Mouse (Mus musculus): ENCODE measurements around the gene Ifna2. TPM values are rescaled to one million over a fixed set of nuclear protein-coding genes. Genes with fewer than 3 reads are reported as not detected.
A peak's percentile ranks its signal among the peaks of the same experiment; 100 is the strongest.

Ifna2 gene
- polyA plus RNA-seq, 2 experiments from 2014 or later: not detected

GRCm38 (mm10) chr4:88644359-88644758, 39.4 kb downstream of the Ifna2 start, which contains the start of gene Ifna13:
Gene Ifna13 (minus strand): TSS chr4:88644459.
- ATAC-seq: no peak

GRCm38 (mm10) chr4:88642526-88642925, 41.2 kb downstream of the Ifna2 start:
- ATAC-seq: no peak

- ATAC-seq: peak; percentile 95
Observed at GRCm38 (mm10) chr4:88641077-88641831, 42.5 kb downstream of the Ifna2 start.

GRCm38 (mm10) chr4:88640704-88641076, 43.0 kb downstream of the Ifna2 start:
- peak; percentile 47 for ATAC-seq

- no peak for ATAC-seq
Observed at GRCm38 (mm10) chr4:88634311-88634710, 49.4 kb downstream of the Ifna2 start, which contains the start of gene C87499. Gene C87499 (minus strand): TSS chr4:88634411.

Other genes with a start within 250 kb of the Ifna2 start
- gene Hacd4, start 245.0 kb downstream of the Ifna2 start, polyA plus RNA-seq (2017; shearing (Covaris generic)): under 1 TPM; 0.13 to 0.42 TPM
- gene Ifnb1, start 161.1 kb downstream of the Ifna2 start, polyA plus RNA-seq (2017; shearing (Covaris generic)): not detected
- not detected for gene Ifna15, start 125.7 kb downstream of the Ifna2 start, polyA plus RNA-seq (2017; shearing (Covaris generic))
- gene Ifna14, start 112.1 kb downstream of the Ifna2 start, polyA plus RNA-seq (2017; shearing (Covaris generic)): not detected
- gene Ifna9, start 91.5 kb downstream of the Ifna2 start, polyA plus RNA-seq (2017; shearing (Covaris generic)): not detected
- not detected for gene Ifna12, start 80.5 kb downstream of the Ifna2 start, polyA plus RNA-seq (2017; shearing (Covaris generic))
- not detected for gene C87499, start 49.5 kb downstream of the Ifna2 start, polyA plus RNA-seq (2017; shearing (Covaris generic))
- gene Ifna13, start 39.5 kb downstream of the Ifna2 start, polyA plus RNA-seq (2017; shearing (Covaris generic)): not detected
- not detected for gene Ifna16, start 7.0 kb downstream of the Ifna2 start, polyA plus RNA-seq (2017; shearing (Covaris generic))
- not detected for gene Ifnab, start 7.4 kb upstream of the Ifna2 start, polyA plus RNA-seq (2017; shearing (Covaris generic))
- gene Gm26566, start 37.9 kb upstream of the Ifna2 start, polyA plus RNA-seq (2017; shearing (Covaris generic)): not detected
- gene Klhl9, start 38.6 kb upstream of the Ifna2 start, polyA plus RNA-seq (2017; shearing (Covaris generic)): 10 to 100 TPM; 31.9 to 33.2 TPM
- not detected for gene Gm13271, start 71.0 kb upstream of the Ifna2 start, polyA plus RNA-seq (2017; shearing (Covaris generic))
- gene Gm13283, start 76.2 kb upstream of the Ifna2 start, polyA plus RNA-seq (2017; shearing (Covaris generic)): under 1 TPM in 1 of 2 experiments, not detected in 1; 0.37 TPM
- not detected for gene Gm13290, start 89.9 kb upstream of the Ifna2 start, polyA plus RNA-seq (2017; shearing (Covaris generic))
- not detected for gene Gm13289, start 93.0 kb upstream of the Ifna2 start, polyA plus RNA-seq (2017; shearing (Covaris generic))
- not detected for gene Gm13272, start 95.9 kb upstream of the Ifna2 start, polyA plus RNA-seq (2017; shearing (Covaris generic))
- gene Ifnz, start 98.2 kb upstream of the Ifna2 start, polyA plus RNA-seq (2017; shearing (Covaris generic)): not detected
- not detected for gene Gm13276, start 101.8 kb upstream of the Ifna2 start, polyA plus RNA-seq (2017; shearing (Covaris generic))
- gene Gm13277, start 104.7 kb upstream of the Ifna2 start, polyA plus RNA-seq (2017; shearing (Covaris generic)): not detected
- gene Gm13278, start 107.6 kb upstream of the Ifna2 start, polyA plus RNA-seq (2017; shearing (Covaris generic)): not detected
- gene Gm13275, start 110.6 kb upstream of the Ifna2 start, polyA plus RNA-seq (2017; shearing (Covaris generic)): not detected
- gene Gm13279, start 113.5 kb upstream of the Ifna2 start, polyA plus RNA-seq (2017; shearing (Covaris generic)): not detected
- gene Gm13285, start 115.8 kb upstream of the Ifna2 start, polyA plus RNA-seq (2017; shearing (Covaris generic)): under 1 TPM in 1 of 2 experiments, not detected in 1; 0.38 TPM
- gene Gm13287, start 119.3 kb upstream of the Ifna2 start, polyA plus RNA-seq (2017; shearing (Covaris generic)): not detected
- gene Gm13288, start 121.6 kb upstream of the Ifna2 start, polyA plus RNA-seq (2017; shearing (Covaris generic)): not detected
- not detected for gene Ifna7, start 132.3 kb upstream of the Ifna2 start, polyA plus RNA-seq (2017; shearing (Covaris generic))
- gene Ifna11, start 136.0 kb upstream of the Ifna2 start, polyA plus RNA-seq (2017; shearing (Covaris generic)): not detected
- gene Ifna6, start 143.5 kb upstream of the Ifna2 start, polyA plus RNA-seq (2017; shearing (Covaris generic)): not detected
- not detected for gene Ifna5, start 151.6 kb upstream of the Ifna2 start, polyA plus RNA-seq (2017; shearing (Covaris generic))
- gene Ifna4, start 157.9 kb upstream of the Ifna2 start, polyA plus RNA-seq (2017; shearing (Covaris generic)): not detected
- gene Ifna1, start 166.2 kb upstream of the Ifna2 start, polyA plus RNA-seq (2017; shearing (Covaris generic)): not detected
- not detected for gene Ifne, start 196.3 kb upstream of the Ifna2 start, polyA plus RNA-seq (2017; shearing (Covaris generic))